Mouse (Mus musculus): ENCODE data around the gene 2310003L06Rik. TPM values are rescaled to one million over a fixed set of nuclear protein-coding genes. Genes with fewer than 3 reads are reported as not detected.

2310003L06Rik gene
- not detected in 2 replicates for polyA plus RNA-seq (2015; fragmentation: Nextera tagmentation; extraction: Ambion mirVana)

GRCm38 (mm10) chr5:87969201-87969600 lies at the start of gene 2310003L06Rik, which contains the start of gene Gm28434:
Gene 2310003L06Rik (plus strand): TSS chr5:87969459.
Gene Gm28434 (plus strand): TSS chr5:87969517.
- DNase-seq (ENCODE audit: low spot score): no peak

- no peak for DNase-seq (ENCODE audit: low spot score)
Observed at GRCm38 (mm10) chr5:87925372-87925771, 43.9 kb upstream of the 2310003L06Rik start, which contains the start of gene Csn3. Gene Csn3 (plus strand): TSS chr5:87925579.

GRCm38 (mm10) chr5:87931603-87932002 lies 37.7 kb upstream of the 2310003L06Rik start:
- no peak for DNase-seq (ENCODE audit: low spot score)

- no peak for DNase-seq (ENCODE audit: low spot score)
Observed at GRCm38 (mm10) chr5:87940752-87941151, 28.5 kb upstream of the 2310003L06Rik start.

GRCm38 (mm10) chr5:87942515-87942914 lies 26.7 kb upstream of the 2310003L06Rik start:
- DNase-seq (ENCODE audit: low spot score): no peak

- DNase-seq (ENCODE audit: low spot score): no peak
Observed at GRCm38 (mm10) chr5:87951836-87952235, 17.4 kb upstream of the 2310003L06Rik start.

GRCm38 (mm10) chr5:87979139-87979538 lies 9.9 kb downstream of the 2310003L06Rik start, which contains the start of gene Cabs1:
Gene Cabs1 (plus strand): TSS chr5:87979439.
- no peak for DNase-seq (ENCODE audit: low spot score)

GRCm38 (mm10) chr5:87982468-87983214 lies 13.4 kb downstream of the 2310003L06Rik start:
- DNase-seq (ENCODE audit: low spot score): no peak

GRCm38 (mm10) chr5:88002249-88002648 lies 33.0 kb downstream of the 2310003L06Rik start, which contains the start of gene Smr3a:
Gene Smr3a (plus strand): TSS chr5:88002549.
- DNase-seq (ENCODE audit: low spot score): no peak

- DNase-seq (ENCODE audit: low spot score): no peak
Observed at GRCm38 (mm10) chr5:88005241-88005640, 36.0 kb downstream of the 2310003L06Rik start.

Other genes starting within 250 kb of the 2310003L06Rik start
- gene Csn1s2a, start 194.9 kb upstream of the 2310003L06Rik start, polyA plus RNA-seq (2015; fragmentation: Nextera tagmentation; extraction: Ambion mirVana): 1.0 and 1.4 TPM in 2 replicates
- 0.22 TPM in 1 of 2 replicates, not detected in the other for gene Csn1s2b, start 161.4 kb upstream of the 2310003L06Rik start, polyA plus RNA-seq (2015; fragmentation: Nextera tagmentation; extraction: Ambion mirVana)
- gene Prr27, start 143.8 kb upstream of the 2310003L06Rik start, polyA plus RNA-seq (2015; fragmentation: Nextera tagmentation; extraction: Ambion mirVana): not detected in 2 replicates
- 0.12 and 0.26 TPM in 2 replicates for gene Odam, start 84.4 kb upstream of the 2310003L06Rik start, polyA plus RNA-seq (2015; fragmentation: Nextera tagmentation; extraction: Ambion mirVana)
- gene Csn3, start 43.9 kb upstream of the 2310003L06Rik start, polyA plus RNA-seq (2015; fragmentation: Nextera tagmentation; extraction: Ambion mirVana): 0.27 and 0.39 TPM in 2 replicates
- not detected in 2 replicates for gene Gm28434, start 58 bp downstream of the 2310003L06Rik start, polyA plus RNA-seq (2015; fragmentation: Nextera tagmentation; extraction: Ambion mirVana)
- not detected in 2 replicates for gene Cabs1, start 10.0 kb downstream of the 2310003L06Rik start, polyA plus RNA-seq (2015; fragmentation: Nextera tagmentation; extraction: Ambion mirVana)
- 0.31 TPM in 1 of 2 replicates, not detected in the other for gene Smr3a, start 33.1 kb downstream of the 2310003L06Rik start, polyA plus RNA-seq (2015; fragmentation: Nextera tagmentation; extraction: Ambion mirVana)
- not detected in 2 replicates for gene Smr2, start 117.1 kb downstream of the 2310003L06Rik start, polyA plus RNA-seq (2015; fragmentation: Nextera tagmentation; extraction: Ambion mirVana)
- gene Gm11116, start 142.1 kb downstream of the 2310003L06Rik start, polyA plus RNA-seq (2015; fragmentation: Nextera tagmentation; extraction: Ambion mirVana): not detected in 2 replicates
- gene Gm11115, start 184.6 kb downstream of the 2310003L06Rik start, polyA plus RNA-seq (2015; fragmentation: Nextera tagmentation; extraction: Ambion mirVana): not detected in 2 replicates

Data from thymus, postnatal 0 days (tissue).